Mouse (Mus musculus): ENCODE measurements around the gene Fbxo39.

Gene Fbxo39

DNA sequence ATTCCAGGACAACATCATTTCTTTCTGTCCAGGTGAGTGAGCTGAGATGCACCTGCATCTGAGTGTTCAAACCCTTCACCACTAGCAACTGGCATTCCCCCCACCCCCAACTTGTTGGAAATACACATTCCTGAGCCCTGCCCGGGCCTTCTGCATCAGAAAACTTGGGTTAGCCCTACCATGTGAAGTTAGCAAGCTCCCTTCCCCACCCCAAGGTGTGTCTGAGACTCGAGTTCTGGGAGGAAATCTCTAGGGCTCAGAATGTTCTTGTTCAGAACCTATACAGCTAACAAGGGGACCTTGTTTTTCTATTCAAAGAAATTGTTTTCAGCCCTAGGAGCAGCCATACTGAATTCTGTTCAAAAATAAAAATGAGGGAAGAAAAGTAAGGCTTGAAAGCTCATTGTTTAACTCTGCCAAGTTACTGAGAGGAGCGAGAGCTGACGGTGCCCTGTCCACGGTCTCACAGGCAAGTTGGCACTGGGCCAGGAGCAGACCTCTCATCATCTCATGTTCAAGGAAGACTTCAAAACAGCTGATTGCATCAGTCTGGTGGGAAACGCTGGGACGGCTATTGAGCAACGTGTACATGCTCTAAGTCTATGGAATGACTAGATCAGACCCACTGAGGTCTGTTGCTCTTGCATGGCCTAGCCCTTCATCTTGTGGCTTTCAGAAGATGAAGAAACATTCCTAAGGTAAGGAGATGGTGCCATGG lies 49.4 kb downstream of the Fbxo39 start:
- DNase-seq (ENCODE audit: low spot score): no peak

GRCm38 (mm10) chr11:72364526-72364925 lies 50.3 kb downstream of the Fbxo39 start:
- DNase-seq (ENCODE audit: low spot score): no peak

DNA sequence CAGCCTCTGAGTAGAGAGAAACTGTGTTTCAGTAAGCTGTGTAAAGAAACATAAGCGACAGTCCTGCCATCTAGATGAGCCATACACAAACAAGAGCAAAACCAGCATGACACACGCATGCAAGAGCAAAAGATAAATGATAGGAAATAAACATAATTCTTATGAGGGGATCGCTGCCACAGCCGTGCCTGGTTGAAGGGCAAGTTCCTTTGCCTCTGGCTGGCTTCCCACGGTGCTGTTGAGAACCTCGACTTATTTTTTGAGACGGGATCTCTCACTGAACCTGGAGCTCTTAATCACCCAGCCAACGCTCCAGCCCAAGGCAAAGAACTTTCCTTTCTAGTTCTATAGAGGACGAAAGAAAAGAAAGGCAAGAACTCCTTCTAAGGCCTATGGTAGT lies 51.9 kb downstream of the Fbxo39 start:
- no peak for DNase-seq (ENCODE audit: low spot score)

- no peak for DNase-seq (ENCODE audit: low spot score)
These were observed 53.9 kb downstream of the Fbxo39 start for GRCm38 (mm10) chr11:72367934-72368674.
